Mouse (Mus musculus) neural tube, embryonic 12.5 days (tissue): Measurements from ENCODE around the gene Acox1. TPM values are rescaled to one million over a fixed set of nuclear protein-coding genes. Genes with fewer than 3 reads are reported as not detected.

Experiments used
- ATAC-seq: fragments of 200-750 bp; cut with Nextera tagmentation; 2 replicates; pipeline ENCODE4 v1.8.0; 2017; ENCODE audit warnings: low read depth, mild to moderate bottlenecking, moderate TSS enrichment, moderate library complexity; ENCODE audit not compliant: low FRiP score
- H3K27ac ChIP-seq: fragments of 300-500 bp; sonication (generic); 2 replicates; pipeline ENCODE4 v1.5.1; 2016
- H3K27me3 ChIP-seq: fragments of 300-500 bp; sonication (generic); replicated peaks from 2 replicates; pipeline ENCODE4 v1.6.1; 2016; ENCODE audit warnings: mild to moderate bottlenecking
- H3K36me3 ChIP-seq: fragments of 300-500 bp; sonication (generic); 2 replicates; pipeline ENCODE4 v1.6.1; 2016; ENCODE audit warnings: mild to moderate bottlenecking
- H3K4me1 ChIP-seq: fragments of 300-500 bp; sonication (generic); 2 replicates; pipeline ENCODE4 v1.6.1; 2016
- H3K4me2 ChIP-seq: fragments of 300-500 bp; sonication (generic); replicated peaks from 2 replicates; pipeline ENCODE4 v1.6.1; 2016; ENCODE audit warnings: mild to moderate bottlenecking
- H3K4me3 ChIP-seq: fragments of 300-500 bp; sonication (generic); 2 replicates; pipeline ENCODE4 v1.5.1; 2016
- H3K9ac ChIP-seq: fragments of 300-500 bp; sonication (generic); 2 replicates; pipeline ENCODE4 v1.6.1; 2016; ENCODE audit warnings: mild to moderate bottlenecking
- H3K9me3 ChIP-seq: fragments of 300-500 bp; sonication (generic); 2 replicates; pipeline ENCODE4 v1.6.1; 2016; ENCODE audit warnings: mild to moderate bottlenecking
- whole genome bisulfite sequencing: fragments of 180-500 bp; shearing (Covaris S2); methylation state at CpG from one replicate; pipeline ENCODE4 v1.1.7; 2016; 5-methylcytosine and 5-hydroxymethylcytosine counted together
- polyA plus RNA-seq: library from polyadenylated mRNA; unstranded; fragments of >200 nt; fragmentation: Nextera tagmentation; extraction: Ambion mirVana; gene quantifications from 2 replicates; pipeline ENCODE4 v1.2.1, GENCODE M21; 2016

Acox1 gene
- polyA plus RNA-seq, 1 experiment from 2014 or later = 44.0 TPM

DNA sequence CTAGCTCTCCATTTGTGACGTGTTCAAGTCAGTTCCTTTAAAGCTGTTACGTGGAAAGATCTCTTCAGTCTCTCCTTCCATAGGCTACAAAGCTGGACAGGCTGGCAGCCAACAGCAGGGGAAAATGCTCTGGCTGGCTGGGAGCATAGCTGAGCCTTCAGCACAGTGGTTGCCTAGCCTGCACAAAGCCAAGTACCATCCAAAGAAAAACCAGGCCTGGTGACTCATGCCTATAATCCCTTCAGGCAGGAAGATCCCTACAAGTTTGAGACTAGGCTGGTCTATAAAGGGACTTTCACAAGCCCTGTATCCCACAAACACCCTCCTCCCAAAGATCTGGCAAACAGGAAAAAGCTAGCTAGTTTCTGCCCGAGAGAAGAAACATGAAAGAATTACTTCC lies 13.0 kb downstream of the Acox1 start:
- Histone ChIP-seq H3K4me2 (no peak overlapping the region), H3K4me1 (no peaks in the 10 kb centered on the region), H3K27me3 (no peaks in the 10 kb centered on the region), H3K36me3 (peaks cover 55% of the 10 kb centered on the region), H3K27ac (no peak overlapping the region), H3K9me3 (no peaks in the 10 kb centered on the region), H3K9ac (no peak overlapping the region), H3K4me3 (no peak overlapping the region)
- ATAC-seq = no peak
- 88% methylated on average over 3 of the region's 3 CpGs for WGBS

DNA sequence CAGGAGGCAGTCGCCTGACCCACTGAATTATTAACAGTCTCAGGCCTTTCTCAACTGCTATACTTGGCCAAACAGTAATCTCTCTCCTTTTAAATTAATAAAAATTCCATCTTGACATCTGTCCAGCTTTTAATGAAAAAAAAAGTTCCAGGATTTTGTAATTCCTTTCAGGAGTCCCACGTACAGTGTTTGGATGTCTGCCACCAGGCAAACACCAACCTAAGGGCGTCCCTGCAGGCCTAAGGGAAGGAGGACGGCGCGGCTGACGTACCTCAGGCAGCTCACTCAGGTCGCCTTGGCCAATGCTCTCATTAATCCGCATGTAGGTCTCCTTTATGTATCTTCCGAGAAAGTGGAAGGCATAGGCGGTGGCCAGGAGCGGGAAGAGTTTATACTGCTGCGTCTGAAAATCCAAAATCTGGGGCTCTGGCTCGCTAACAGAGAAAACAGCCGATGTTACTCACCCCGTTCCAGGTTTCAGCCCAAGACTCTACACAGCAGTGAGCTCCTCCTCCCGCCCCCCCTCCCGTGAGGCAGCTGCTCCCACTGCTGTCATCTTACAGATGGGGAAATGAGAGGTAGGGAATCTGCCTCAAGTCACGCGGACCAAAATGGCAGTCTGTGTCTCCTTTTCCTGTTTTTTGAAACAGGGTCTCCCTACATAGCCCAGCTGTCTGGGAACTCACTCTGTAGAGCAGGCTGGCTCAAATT lies 20.3 kb downstream of the Acox1 start:
- Histone ChIP-seq H3K9ac (no peak overlapping the region), H3K4me1 (no peaks in the 10 kb centered on the region), H3K4me3 (no peak overlapping the region), H3K4me2 (no peak overlapping the region), H3K27ac (no peak overlapping the region), H3K9me3 (no peaks in the 10 kb centered on the region), H3K27me3 (no peaks in the 10 kb centered on the region), H3K36me3 (peaks cover 81% of the 10 kb centered on the region)
- no peak for ATAC-seq
- 91% methylated on average over 20 of the region's 20 CpGs for WGBS

DNA sequence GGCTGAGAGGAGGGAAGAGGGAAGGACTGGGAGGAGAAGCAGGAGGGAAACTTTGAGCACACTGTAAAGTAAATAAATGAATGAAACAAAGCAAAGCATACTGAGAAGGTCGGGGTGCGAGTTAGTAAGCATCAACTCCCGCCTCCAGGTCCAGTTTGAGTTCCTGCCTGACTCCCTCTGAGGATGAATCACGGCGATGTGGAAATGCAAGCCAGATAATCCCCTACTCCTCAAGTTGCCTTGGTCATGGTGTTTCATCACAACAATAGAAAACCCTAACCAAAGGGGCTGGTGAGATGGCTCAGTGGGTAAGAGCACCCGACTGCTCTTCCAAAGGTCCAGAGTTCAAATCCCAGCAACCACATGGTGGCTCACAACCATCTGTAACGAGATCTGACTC lies 22.8 kb downstream of the Acox1 start:
- Histone ChIP-seq H3K4me1 (no peaks in the 10 kb centered on the region), H3K27ac (no peak overlapping the region), H3K4me2 (no peak overlapping the region), H3K9ac (no peak overlapping the region), H3K4me3 (no peak overlapping the region), H3K27me3 (no peaks in the 10 kb centered on the region), H3K9me3 (no peaks in the 10 kb centered on the region), H3K36me3 (peaks cover 80% of the 10 kb centered on the region)
- WGBS = 88% methylated on average over 7 of the region's 7 CpGs
- no peak for ATAC-seq

DNA sequence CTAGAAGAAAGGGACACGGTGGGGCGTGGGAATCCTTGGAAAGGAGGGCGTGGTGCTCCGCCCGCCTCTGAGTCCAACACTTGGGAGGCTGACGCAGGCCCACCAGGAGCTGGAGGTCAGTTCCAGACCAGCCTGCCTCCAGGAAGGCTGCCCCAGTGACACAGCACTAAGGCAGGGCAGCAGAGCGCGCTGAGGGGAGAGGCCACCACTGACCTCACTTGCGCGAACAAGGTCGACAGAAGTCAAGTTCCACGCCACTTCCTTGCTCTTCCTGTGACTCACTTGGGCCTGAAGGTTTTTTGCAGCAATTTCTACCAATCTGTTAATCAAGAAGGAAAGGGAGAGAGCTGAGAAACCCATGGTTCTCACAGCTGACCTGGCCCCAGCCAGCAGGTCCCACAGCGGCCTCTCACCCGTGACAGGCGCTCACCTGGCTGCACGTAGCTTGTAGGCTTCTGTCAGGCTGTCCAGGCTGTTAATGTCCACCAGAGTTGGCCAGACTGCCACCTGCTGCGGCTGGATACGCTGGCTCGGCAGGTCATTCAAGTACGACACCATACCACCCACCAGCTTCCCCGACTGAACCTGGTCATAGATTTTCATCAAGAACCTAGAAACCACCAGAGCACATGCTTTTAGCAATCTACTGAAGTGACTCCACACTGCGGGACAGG lies 23.9 kb downstream of the Acox1 start:
- H3K4me1 ChIP-seq = no peaks in the 10 kb centered on the region
- H3K9me3 ChIP-seq = no peaks in the 10 kb centered on the region
- no peaks in the 10 kb centered on the region for H3K27me3 ChIP-seq
- H3K9ac ChIP-seq = no peak overlapping the region
- no peak for ATAC-seq
- H3K27ac ChIP-seq = no peak overlapping the region
- H3K4me3 ChIP-seq = no peak overlapping the region
- WGBS = 92% methylated on average over 22 of the region's 22 CpGs
- no peak overlapping the region for H3K4me2 ChIP-seq
- H3K36me3 ChIP-seq = peaks cover 75% of the 10 kb centered on the region

DNA sequence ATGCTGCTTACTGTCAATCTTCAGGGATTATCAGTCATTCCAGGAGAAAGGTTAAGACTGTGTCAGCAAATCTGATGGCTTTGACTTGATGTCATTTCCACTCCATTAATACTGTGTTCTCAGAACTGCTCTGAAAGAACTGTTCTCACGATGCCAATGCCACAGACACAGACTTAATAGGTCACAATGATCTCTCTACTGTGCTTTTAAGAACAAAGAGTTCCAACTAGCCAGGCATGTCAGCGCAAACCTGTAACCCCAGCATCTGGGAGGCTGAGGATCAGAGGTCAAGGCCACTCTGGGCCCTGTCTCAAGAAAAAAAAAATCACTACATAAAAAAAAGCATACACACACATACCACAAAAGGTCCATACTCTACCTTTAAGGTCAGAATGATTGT lies 26.9 kb downstream of the Acox1 start:
- Histone ChIP-seq H3K4me3 (no peak overlapping the region), H3K27me3 (no peaks in the 10 kb centered on the region), H3K36me3 (peaks cover 51% of the 10 kb centered on the region), H3K27ac (no peak overlapping the region), H3K4me1 (peaks cover 3% of the 10 kb centered on the region; the same call in 1 of the 2 replicates), H3K9me3 (no peaks in the 10 kb centered on the region), H3K9ac (no peak overlapping the region), H3K4me2 (no peak overlapping the region)
- no peak for ATAC-seq
- WGBS = 92% methylated on average over 2 of the region's 2 CpGs

DNA sequence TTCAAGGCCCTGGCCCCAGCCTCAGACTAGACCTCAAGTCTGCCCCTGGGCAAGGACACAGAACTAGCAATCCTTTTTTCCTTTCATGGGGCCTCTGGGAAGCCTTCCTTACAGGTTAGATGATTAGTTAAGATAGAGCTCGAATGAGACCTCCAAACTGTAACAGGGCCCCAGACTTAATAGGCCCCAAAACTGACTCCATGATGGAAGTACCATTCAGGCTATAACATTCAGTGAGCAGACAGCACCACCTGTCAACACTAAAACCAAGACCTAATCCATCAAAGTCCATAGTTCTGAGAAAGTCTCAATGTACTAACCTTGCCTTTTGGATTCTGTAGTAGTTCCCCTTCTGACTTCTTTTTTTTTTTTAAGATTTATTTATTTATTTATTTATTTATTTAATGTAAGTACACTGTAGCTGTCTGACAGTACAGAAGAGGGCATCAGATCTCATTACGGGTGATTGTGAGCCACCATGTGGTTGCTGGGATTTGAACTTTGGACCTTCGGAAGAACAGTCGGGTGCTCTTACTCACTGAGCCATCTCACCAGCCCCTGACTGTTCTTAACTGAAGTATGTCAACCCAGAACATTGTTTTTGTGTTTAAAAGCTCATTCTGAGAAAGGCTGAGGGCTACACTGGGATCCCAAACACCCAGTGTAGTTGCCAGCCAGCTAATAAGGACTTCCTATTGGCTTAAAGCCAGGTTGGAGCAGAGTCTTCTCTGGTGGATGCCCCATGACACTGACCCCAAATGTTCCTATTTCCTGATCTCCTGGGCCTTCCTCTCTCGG lies 28.6 kb downstream of the Acox1 start:
- no peak overlapping the region for H3K27ac ChIP-seq

DNA sequence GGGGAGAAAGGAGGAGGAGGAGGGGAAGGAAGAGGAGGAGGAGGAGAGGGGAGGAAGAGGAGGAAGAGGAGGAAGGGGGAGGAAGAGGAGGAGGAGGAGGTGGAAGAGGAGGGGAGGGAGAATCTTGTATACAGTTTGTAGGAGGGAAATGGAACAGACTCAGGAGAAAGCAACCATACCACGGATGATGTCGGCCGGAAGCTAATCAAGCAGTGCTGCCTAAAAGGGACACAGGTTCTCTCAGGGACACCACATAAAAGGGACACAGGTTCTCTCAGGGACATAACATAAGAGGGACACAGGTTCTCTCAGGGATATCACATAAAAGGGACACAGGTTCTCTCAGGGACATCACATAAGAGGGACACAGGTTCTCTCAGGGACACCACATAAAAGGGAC lies 29.6 kb downstream of the Acox1 start:
- ATAC-seq = no peak
- Histone ChIP-seq H3K27me3 (no peaks in the 10 kb centered on the region), H3K27ac (no peak overlapping the region), H3K4me3 (no peak overlapping the region), H3K9ac (no peak overlapping the region), H3K9me3 (no peaks in the 10 kb centered on the region), H3K4me2 (no peak overlapping the region), H3K36me3 (peaks cover 40% of the 10 kb centered on the region), H3K4me1 (peaks cover 12% of the 10 kb centered on the region)
- WGBS = 85% methylated on average over 3 of the region's 3 CpGs

More for the DNA sequence above, 28.6 kb downstream of the Acox1 start:
- no peak overlapping the region for H3K4me2 ChIP-seq
- peaks cover 44% of the 10 kb centered on the region for H3K36me3 ChIP-seq
- H3K4me1 ChIP-seq = peaks cover 12% of the 10 kb centered on the region
- no peaks in the 10 kb centered on the region for H3K27me3 ChIP-seq
- no peak overlapping the region for H3K4me3 ChIP-seq
- WGBS = 85% methylated on average over 5 of the region's 5 CpGs
- H3K9me3 ChIP-seq = no peaks in the 10 kb centered on the region
- no peak overlapping the region for H3K9ac ChIP-seq
- no peak for ATAC-seq

DNA sequence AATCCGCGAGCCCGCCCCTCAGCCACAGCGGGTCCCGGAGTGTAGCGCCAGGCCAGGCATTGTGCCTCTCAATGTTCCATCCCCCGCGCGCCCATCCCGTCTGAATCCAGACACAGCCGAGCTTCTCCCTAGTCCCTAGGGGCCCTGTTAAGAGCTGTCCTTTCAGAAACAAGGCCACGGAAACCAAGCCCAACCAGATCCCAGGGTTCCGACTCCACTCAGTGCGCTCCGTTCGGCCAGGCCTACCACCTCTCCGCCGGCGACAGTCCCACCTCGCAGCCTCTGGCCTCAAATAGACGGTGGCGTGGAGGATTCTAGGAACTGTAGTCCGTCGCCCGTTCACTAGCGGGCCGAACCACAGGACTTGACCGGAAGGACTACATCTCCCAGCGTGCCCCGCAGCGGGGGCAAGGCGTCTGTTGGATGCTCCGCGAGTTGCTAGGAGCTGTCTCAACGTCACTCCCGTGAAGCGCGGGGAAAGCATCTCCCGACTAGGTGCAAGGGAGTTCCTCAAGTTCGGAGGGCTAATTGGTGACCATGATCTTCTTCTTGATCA lies 30.9 kb downstream of the Acox1 start, which contains the start of gene Fbf1:
Gene Fbf1, minus strand, starts transcription at position 283 of the 556 bp plus-strand sequence.
- no peaks in the 10 kb centered on the region for H3K9me3 ChIP-seq
- peaks cover 21% of the 10 kb centered on the region for H3K4me1 ChIP-seq
- peak within 1 kb of the TSS; percentile 66 for H3K4me2 ChIP-seq
- peak; percentile 97 for ATAC-seq
- under 1% methylated on average over 40 of the region's 40 CpGs for WGBS
- H3K27me3 ChIP-seq = no peaks in the 10 kb centered on the region
- peaks cover 28% of the 10 kb centered on the region for H3K36me3 ChIP-seq
- peak within 1 kb of the TSS; percentile 73 for H3K4me3 ChIP-seq
- peak within 1 kb of the TSS; percentile 79 for H3K9ac ChIP-seq
- peak within 1 kb of the TSS; percentile 75 for H3K27ac ChIP-seq

DNA sequence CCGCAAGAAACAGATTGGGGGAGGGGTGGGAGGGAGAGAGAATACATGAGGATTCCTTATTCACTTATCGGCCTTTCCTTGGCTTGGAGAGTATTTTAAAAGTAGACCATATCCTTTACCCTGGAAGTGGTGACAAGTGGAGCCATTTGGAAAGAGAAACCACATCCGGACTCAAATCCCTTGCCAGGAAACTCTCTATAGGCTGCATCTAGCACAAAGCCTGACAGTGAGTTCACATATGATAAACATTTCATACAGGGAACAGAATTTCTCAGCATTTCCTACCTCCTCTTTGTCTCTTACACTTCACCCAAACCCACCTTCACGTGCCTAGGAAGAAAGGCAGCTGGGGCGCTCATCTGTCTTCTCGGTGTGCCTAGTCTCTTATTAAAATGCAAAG lies 31.6 kb downstream of the Acox1 start:
- ATAC-seq = no peak
- Histone ChIP-seq H3K9me3 (no peaks in the 10 kb centered on the region), H3K36me3 (peaks cover 21% of the 10 kb centered on the region), H3K27me3 (no peaks in the 10 kb centered on the region), H3K4me2 (peak overlapping the region; percentile 66), H3K4me3 (peak overlapping the region; percentile 73), H3K4me1 (peaks cover 28% of the 10 kb centered on the region), H3K27ac (peak overlapping the region; percentile 75; the same call in 1 of the 2 replicates), H3K9ac (peak overlapping the region; percentile 79)
- 16% methylated on average over 6 of the region's 6 CpGs for WGBS

DNA sequence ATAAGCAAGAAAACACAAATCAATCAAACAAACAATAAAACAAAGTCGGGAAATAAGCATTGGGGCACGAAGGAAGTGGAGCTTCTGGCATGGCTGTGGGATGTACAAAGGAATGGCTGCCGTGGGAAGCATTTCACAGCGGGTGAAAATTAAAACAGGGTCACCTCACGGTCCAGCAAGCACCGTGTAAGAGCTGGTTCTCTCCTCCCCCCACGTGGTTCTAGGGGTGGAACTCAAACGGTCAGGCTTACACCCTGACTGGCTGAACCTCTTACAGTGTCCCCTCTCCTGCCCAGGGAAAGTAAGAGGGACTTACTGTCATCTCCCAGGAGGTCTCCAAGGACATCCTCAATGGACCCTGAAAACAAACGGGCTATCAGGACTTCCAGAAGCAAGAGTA lies 35.8 kb downstream of the Acox1 start:
- Histone ChIP-seq H3K36me3 (peaks cover 46% of the 10 kb centered on the region), H3K4me2 (peak overlapping the region; percentile 23), H3K9ac (no peak overlapping the region), H3K9me3 (no peaks in the 10 kb centered on the region), H3K27ac (no peak overlapping the region), H3K4me1 (peaks cover 31% of the 10 kb centered on the region), H3K27me3 (no peaks in the 10 kb centered on the region), H3K4me3 (no peak overlapping the region)
- WGBS = 24% methylated on average over 9 of the region's 9 CpGs
- no peak for ATAC-seq

DNA sequence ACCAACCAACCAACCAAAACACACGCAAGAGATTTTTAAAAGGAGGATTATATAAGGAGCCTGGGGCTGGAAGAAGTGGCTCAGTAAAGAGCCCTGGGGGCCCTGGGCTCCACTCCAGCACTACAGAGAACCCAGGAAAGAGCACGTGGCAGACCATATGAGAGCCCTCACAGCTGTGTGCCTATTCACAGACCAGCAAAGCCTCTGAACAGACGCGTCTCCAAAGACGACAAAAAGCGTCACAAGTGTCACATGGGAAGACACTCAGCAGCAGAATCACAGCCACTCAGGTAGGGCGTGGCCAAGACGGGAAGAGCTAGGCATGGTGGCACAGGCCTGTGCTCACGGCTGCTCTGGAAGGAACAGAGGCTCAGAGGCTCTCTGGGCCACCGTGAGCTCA lies 36.7 kb downstream of the Acox1 start:
- H3K9ac ChIP-seq = peak overlapping the region; percentile 29; the same call in 1 of the 2 replicates
- 0 out of 2 replicates have a peak overlapping the region, but pooled peaks have one; percentile 23 for H3K4me2 ChIP-seq
- H3K9me3 ChIP-seq = no peaks in the 10 kb centered on the region
- peaks cover 55% of the 10 kb centered on the region for H3K36me3 ChIP-seq
- ATAC-seq = no peak
- 70% methylated on average over 10 of the region's 10 CpGs for WGBS
- H3K4me1 ChIP-seq = peaks cover 30% of the 10 kb centered on the region
- H3K27ac ChIP-seq = no peak overlapping the region
- no peaks in the 10 kb centered on the region for H3K27me3 ChIP-seq
- no peak overlapping the region for H3K4me3 ChIP-seq

DNA sequence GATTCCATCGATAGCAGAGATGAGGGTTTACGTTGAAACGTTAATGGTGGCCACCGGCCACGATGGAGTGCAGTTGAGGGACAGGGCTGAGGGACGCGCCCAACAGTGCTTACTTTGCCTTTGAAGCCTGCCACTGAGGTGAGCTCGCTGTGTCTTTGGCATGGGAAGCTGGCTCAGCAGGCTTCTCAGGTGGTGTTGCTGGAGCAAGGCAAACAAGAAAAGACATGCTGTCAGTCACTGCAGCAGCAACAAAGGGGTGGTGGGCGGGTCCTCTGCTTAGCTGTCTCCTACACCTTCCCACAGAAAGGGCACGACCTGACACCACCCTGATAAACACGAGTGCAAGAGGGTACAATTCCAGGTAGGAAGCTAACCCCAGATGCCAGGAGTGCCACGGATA lies 37.5 kb downstream of the Acox1 start:
- no peak overlapping the region for H3K4me2 ChIP-seq
- peaks cover 63% of the 10 kb centered on the region for H3K36me3 ChIP-seq
- no peak overlapping the region for H3K9ac ChIP-seq
- H3K27me3 ChIP-seq = no peaks in the 10 kb centered on the region
- ATAC-seq = no peak
- H3K27ac ChIP-seq = no peak overlapping the region
- H3K4me1 ChIP-seq = peaks cover 22% of the 10 kb centered on the region
- no peak overlapping the region for H3K4me3 ChIP-seq
- 64% methylated on average over 12 of the region's 12 CpGs for WGBS
- no peaks in the 10 kb centered on the region for H3K9me3 ChIP-seq
